Mouse (Mus musculus): Measurements from ENCODE around the gene Pou2f2.
"Not testable (repeated sequence)": the region's sequence is repeated elsewhere in the genome, so short reads cannot be mapped to it uniquely, and the experiment has no call there.

The Pou2f2 gene

GRCm38 (mm10) chr7:25063346-25063745, 116.2 kb downstream of the Pou2f2 start:
- DNase-seq (ENCODE audit: low read depth): no peak

- DNase-seq (ENCODE audit: low read depth): no peak
Measured at GRCm38 (mm10) chr7:25058836-25059235, 120.7 kb downstream of the Pou2f2 start.

GRCm38 (mm10) chr7:25058394-25058793, 121.1 kb downstream of the Pou2f2 start:
- DNase-seq (ENCODE audit: low read depth): no peak

GRCm38 (mm10) chr7:25057888-25058287, 121.6 kb downstream of the Pou2f2 start:
- DNase-seq (ENCODE audit: low read depth): no peak

GRCm38 (mm10) chr7:25056951-25057350, 122.6 kb downstream of the Pou2f2 start:
- no peak for DNase-seq (ENCODE audit: low read depth)

- no peak for DNase-seq (ENCODE audit: low read depth)
Measured at GRCm38 (mm10) chr7:25052587-25052986, 126.9 kb downstream of the Pou2f2 start.

GRCm38 (mm10) chr7:25049295-25049930, 130.1 kb downstream of the Pou2f2 start:
- no peak for DNase-seq (ENCODE audit: low read depth)

- DNase-seq (ENCODE audit: low read depth): no peak
Measured at GRCm38 (mm10) chr7:25047363-25047762, 132.2 kb downstream of the Pou2f2 start.

- not testable (repeated sequence) for DNase-seq (ENCODE audit: low read depth)
Measured at GRCm38 (mm10) chr7:25044599-25044998, 134.9 kb downstream of the Pou2f2 start.

- DNase-seq (ENCODE audit: low read depth): no peak
Measured at GRCm38 (mm10) chr7:25041921-25042320, 137.6 kb downstream of the Pou2f2 start.
